Mouse (Mus musculus): ENCODE results near the gene Kremen2. TPM values are rescaled to one million over a fixed set of nuclear protein-coding genes. Genes with fewer than 3 reads are reported as not detected.

Gene Kremen2
- polyA plus RNA-seq, 1 experiment from 2014 or later: 0.37 TPM

DNA sequence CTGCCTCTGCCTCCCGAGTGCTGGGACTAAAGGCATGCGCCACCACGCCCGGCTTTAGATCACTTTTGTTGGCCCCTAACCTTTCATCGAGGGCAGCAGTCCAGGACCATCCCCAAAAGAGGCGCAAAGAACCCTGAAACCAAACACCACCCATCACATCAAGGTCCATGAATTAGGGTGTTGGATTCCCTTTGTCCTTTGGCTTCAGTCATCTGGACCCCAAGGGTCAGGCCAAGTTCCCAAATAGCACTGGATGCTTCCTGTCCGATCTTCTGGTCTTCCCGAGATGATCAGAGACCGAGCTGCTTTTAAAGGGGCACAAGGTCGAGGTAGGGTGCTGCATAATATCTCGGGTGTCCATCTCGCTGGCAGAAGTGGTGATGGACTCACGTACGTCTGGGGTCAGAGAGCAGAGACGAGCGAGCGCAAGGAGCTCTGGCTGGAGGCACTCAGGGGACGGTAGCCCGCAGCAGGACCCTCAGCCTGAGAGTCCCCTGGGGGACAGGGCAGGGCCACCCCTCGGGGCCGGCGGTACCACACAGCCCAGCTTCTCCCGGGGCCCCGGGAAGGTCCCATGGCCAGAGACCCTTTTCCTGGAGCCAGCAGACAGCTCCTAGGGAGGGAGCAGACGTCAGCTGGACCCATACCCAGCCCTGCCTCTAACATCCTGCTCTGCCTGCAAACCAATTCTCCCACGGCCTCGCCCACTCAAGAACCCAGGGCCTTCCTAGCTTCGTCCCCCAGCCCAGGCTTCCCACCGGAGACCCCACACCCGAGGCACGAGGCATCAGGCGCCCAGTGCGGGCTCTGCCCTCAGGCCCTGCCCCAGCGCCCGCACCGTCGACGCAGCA is 4.0 kb downstream of the Kremen2 start:
- Histone ChIP-seq H3K9ac (peak overlapping the region; percentile 46; the same call in 1 of the 2 replicates), H3K4me2 (peak overlapping the region; percentile 54), H3K4me3 (peak overlapping the region; percentile 29), H3K36me3 (ENCODE audit: poor library complexity, severe bottlenecking) (peaks cover 12% of the 10 kb centered on the region), H3K4me1 (peaks cover 54% of the 10 kb centered on the region), H3K27ac (no peak overlapping the region), H3K9me3 (replicated peaks) (no peaks in the 10 kb centered on the region), H3K27me3 (peaks cover 68% of the 10 kb centered on the region)
- no peak for ATAC-seq
- WGBS: 50% methylated on average over 38 of the region's 38 CpGs

DNA sequence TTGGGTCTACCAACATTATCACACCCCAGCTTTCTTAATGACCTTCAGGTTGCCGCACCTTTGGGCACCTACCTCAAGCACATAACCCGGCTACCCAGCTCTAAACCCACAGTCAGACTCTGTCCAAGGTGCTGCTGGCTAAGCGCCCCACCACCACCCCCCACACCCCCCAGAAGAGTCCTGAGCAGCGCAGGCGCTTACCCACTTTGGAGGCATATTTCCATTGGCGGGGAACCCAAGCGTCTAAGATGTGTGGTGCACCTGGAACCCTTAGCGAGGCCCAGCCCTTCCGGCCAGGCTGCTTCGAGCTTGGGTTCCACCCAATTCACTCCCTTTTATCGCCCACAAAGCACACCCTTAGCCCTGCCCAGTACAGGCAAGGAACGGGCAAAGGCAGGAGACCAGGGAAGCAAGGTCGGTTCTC is 5.0 kb downstream of the Kremen2 start, which contains the start of gene Paqr4:
Gene Paqr4, minus strand, starts transcription at position 270 of the 424 bp plus-strand sequence.
- H3K9ac ChIP-seq: peak within 1 kb of the TSS; percentile 77
- H3K27ac ChIP-seq: no peak within 1 kb of the TSS; the same call in 1 of the 2 replicates
- peak; percentile 39; the same call in 1 of the 2 replicates for ATAC-seq
- peaks cover 59% of the 10 kb centered on the region for H3K27me3 ChIP-seq
- peaks cover 46% of the 10 kb centered on the region for H3K4me1 ChIP-seq
- peaks cover 21% of the 10 kb centered on the region for H3K36me3 ChIP-seq (ENCODE audit: poor library complexity, severe bottlenecking)
- 7% methylated on average over 13 of the region's 13 CpGs for WGBS
- peak within 1 kb of the TSS; percentile 58 for H3K4me3 ChIP-seq
- H3K4me2 ChIP-seq: peak within 1 kb of the TSS; percentile 97
- no peaks in the 10 kb centered on the region for H3K9me3 ChIP-seq (replicated peaks)

DNA sequence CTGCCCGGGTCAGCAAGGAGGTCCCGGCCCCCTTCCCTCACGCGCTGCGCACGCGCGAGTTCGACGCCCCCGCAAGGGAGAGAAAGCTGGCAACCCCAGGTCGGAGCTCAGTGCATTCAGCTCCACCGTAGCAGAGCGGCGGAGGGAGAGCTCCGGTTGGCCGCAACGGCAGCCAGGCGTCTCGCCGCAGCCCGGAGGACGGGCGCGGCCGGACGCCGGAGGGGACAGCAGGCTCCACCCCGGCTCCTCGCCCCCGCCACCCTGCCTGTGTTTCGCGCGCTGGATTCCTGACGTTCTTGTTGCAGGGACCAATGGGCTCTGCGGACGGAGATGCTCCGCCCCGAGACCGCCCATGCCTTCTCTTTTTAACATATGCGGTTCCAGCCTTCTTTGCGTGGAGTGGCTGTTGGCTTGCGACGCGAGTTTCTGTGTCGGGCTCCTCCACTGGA is 5.5 kb downstream of the Kremen2 start:
- H3K9ac ChIP-seq: peak overlapping the region; percentile 77
- peaks cover 26% of the 10 kb centered on the region for H3K36me3 ChIP-seq (ENCODE audit: poor library complexity, severe bottlenecking)
- peak overlapping the region; percentile 97 for H3K4me2 ChIP-seq
- H3K9me3 ChIP-seq (replicated peaks): no peaks in the 10 kb centered on the region
- H3K27me3 ChIP-seq: peaks cover 54% of the 10 kb centered on the region
- H3K4me1 ChIP-seq: peaks cover 42% of the 10 kb centered on the region
- H3K27ac ChIP-seq: no peak overlapping the region; the same call in 1 of the 2 replicates
- peak; percentile 91 for ATAC-seq
- under 1% methylated on average over 40 of the region's 46 CpGs for WGBS
- peak overlapping the region; percentile 58 for H3K4me3 ChIP-seq

GRCm38 (mm10) chr17:23739202-23740135 is 6.2 kb downstream of the Kremen2 start:
- peak overlapping the region; percentile 58 for H3K4me3 ChIP-seq
- H3K27me3 ChIP-seq: peaks cover 47% of the 10 kb centered on the region
- H3K4me1 ChIP-seq: peaks cover 36% of the 10 kb centered on the region
- ATAC-seq: peak; percentile 26
- H3K4me2 ChIP-seq: peak overlapping the region; percentile 97
- peak overlapping the region; percentile 77 for H3K9ac ChIP-seq
- no peak overlapping the region; the same call in 1 of the 2 replicates for H3K27ac ChIP-seq
- H3K36me3 ChIP-seq (ENCODE audit: poor library complexity, severe bottlenecking): peaks cover 33% of the 10 kb centered on the region
- no peaks in the 10 kb centered on the region for H3K9me3 ChIP-seq (replicated peaks)
- 1% methylated on average over 48 of the region's 48 CpGs for WGBS

DNA sequence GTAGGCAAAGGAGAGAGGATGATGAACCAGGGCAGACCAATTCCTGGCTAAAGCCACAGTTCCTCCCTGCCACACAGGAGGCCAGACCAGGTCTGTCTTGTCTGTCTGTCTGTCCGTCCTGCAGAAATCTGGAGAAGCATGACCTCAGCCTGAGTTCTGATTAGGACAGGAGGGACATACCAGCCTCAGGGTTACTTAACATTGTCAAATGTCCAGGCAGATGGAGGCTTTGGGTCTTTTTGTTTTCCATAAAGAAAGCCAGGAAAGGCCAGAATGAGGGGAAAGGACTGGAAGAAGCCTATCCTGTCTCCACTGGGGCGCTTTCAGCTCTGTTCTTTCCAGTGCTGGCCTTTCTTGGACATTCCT is 6.8 kb downstream of the Kremen2 start:
- Histone ChIP-seq H3K27ac (no peak overlapping the region), H3K36me3 (ENCODE audit: poor library complexity, severe bottlenecking) (peaks cover 33% of the 10 kb centered on the region), H3K4me2 (peak overlapping the region; percentile 97), H3K4me1 (peaks cover 36% of the 10 kb centered on the region), H3K9ac (peak overlapping the region; percentile 77), H3K27me3 (peaks cover 41% of the 10 kb centered on the region), H3K9me3 (replicated peaks) (no peaks in the 10 kb centered on the region), H3K4me3 (peak overlapping the region; percentile 58)
- WGBS: 26% methylated on average over 2 of the region's 2 CpGs
- ATAC-seq: no peak

DNA sequence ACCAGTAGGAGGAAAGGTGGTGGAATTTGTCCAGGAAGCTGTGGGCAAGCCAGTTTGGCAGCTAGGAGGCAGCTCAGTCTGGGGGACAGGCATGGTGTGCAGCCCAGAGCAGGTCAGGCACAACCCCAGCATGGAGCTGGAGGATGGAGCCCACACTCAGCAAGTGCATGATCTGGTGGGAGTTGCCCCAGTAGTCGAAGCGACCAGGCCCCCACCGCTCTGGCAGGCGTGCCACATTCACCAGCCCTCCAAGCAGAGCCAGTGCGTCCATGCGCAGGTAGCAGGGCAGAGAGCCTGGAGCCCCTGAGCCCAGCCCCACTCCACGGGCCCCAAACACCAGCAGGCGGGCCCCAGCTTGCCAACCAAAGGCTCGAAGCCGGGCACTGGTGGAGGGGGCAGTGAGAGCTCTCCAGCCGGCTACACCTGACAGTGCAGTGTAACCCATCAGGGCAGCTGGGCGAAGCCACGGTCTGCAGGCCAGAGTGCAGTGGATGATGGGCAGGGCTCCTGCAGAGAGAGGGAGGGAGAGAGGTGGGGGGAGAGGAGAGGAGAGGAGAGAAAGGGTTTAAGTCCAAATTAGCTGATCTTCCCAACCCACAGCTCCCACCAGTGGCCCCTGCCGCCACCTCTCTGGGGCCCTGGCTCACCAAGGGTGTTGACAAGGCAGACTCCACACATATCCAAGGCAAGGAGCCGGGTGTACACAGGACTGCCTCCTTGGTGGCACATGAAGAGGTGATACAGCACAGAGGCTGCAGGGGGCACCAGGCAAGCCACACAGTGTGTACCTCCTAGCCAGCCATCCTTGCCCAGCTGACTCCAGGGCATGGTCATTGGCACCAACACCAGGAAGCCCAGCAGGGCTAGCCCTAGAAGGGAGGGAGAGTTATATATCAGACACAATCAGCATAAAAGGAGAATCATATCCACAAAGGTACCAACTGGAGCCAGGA is 7.9 kb downstream of the Kremen2 start:
- Histone ChIP-seq H3K4me2 (peak overlapping the region; percentile 97; the same call in 1 of the 2 replicates), H3K9me3 (replicated peaks) (no peaks in the 10 kb centered on the region), H3K4me1 (peaks cover 36% of the 10 kb centered on the region), H3K27me3 (peaks cover 30% of the 10 kb centered on the region), H3K36me3 (ENCODE audit: poor library complexity, severe bottlenecking) (peaks cover 33% of the 10 kb centered on the region), H3K4me3 (no peak overlapping the region), H3K27ac (no peak overlapping the region), H3K9ac (peak overlapping the region; percentile 30; the same call in 1 of the 2 replicates)
- WGBS: 54% methylated on average over 15 of the region's 15 CpGs
- no peak for ATAC-seq

- Histone ChIP-seq H3K4me1 (peaks cover 18% of the 10 kb centered on the region), H3K27ac (peak overlapping the region; percentile 44; the same call in 1 of the 2 replicates)
- 59% methylated on average over 1 of the region's 1 CpGs for WGBS
These were observed 11.3 kb downstream of the Kremen2 start for GRCm38 (mm10) chr17:23734341-23734740.

GRCm38 (mm10) chr17:23730441-23730840 is 15.2 kb downstream of the Kremen2 start:
- Histone ChIP-seq H3K27ac (no peak overlapping the region), H3K4me3 (no peak overlapping the region), H3K9me3 (replicated peaks) (no peaks in the 10 kb centered on the region), H3K4me1 (peaks cover 14% of the 10 kb centered on the region), H3K36me3 (ENCODE audit: poor library complexity, severe bottlenecking) (peaks cover 10% of the 10 kb centered on the region), H3K9ac (no peak overlapping the region), H3K27me3 (no peaks in the 10 kb centered on the region), H3K4me2 (no peak overlapping the region)
- 83% methylated on average over 1 of the region's 1 CpGs for WGBS
- no peak for ATAC-seq

More at GRCm38 (mm10) chr17:23734341-23734740, 11.3 kb downstream of the Kremen2 start:
- peaks cover 5% of the 10 kb centered on the region; the same call in 1 of the 2 replicates for H3K27me3 ChIP-seq
- H3K4me2 ChIP-seq: no peak overlapping the region
- no peak overlapping the region for H3K4me3 ChIP-seq
- ATAC-seq: no peak
- peaks cover 33% of the 10 kb centered on the region for H3K36me3 ChIP-seq (ENCODE audit: poor library complexity, severe bottlenecking)
- no peak overlapping the region for H3K9ac ChIP-seq
- no peaks in the 10 kb centered on the region for H3K9me3 ChIP-seq (replicated peaks)

DNA sequence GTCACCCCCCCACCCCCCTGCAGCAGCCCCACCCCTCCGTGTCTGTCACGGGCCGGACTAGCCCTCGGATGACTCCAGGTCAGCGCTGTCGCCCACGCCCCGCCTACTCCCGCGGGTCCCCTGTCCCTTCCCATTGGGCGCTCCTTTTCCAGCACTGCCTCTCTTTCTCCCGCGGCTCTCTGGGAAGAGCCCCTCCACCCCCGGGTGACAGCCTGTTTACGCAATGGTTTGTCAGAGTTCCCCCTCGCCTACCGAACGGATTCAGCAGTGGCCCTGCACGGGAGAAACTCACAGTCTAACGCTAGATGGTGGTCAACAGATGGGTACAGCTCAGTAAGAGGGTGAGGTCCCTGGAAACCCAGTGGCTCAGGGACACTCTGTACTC is 18.9 kb downstream of the Kremen2 start:
- H3K9me3 ChIP-seq (replicated peaks): no peaks in the 10 kb centered on the region
- WGBS: 1% methylated on average over 20 of the region's 20 CpGs
- ATAC-seq: peak; percentile 81
- H3K4me1 ChIP-seq: peaks cover 15% of the 10 kb centered on the region
- no peaks in the 10 kb centered on the region for H3K36me3 ChIP-seq (ENCODE audit: poor library complexity, severe bottlenecking)
- 0 out of 2 replicates have a peak overlapping the region, but pooled peaks have one; percentile 19 for H3K27ac ChIP-seq
- H3K4me3 ChIP-seq: peak overlapping the region; percentile 89
- peak overlapping the region; percentile 90 for H3K4me2 ChIP-seq
- no peaks in the 10 kb centered on the region for H3K27me3 ChIP-seq
- H3K9ac ChIP-seq: peak overlapping the region; percentile 81

- Histone ChIP-seq H3K4me1 (peaks cover 15% of the 10 kb centered on the region), H3K36me3 (ENCODE audit: poor library complexity, severe bottlenecking) (no peaks in the 10 kb centered on the region)
These were observed 19.5 kb downstream of the Kremen2 start, which contains the start of gene Pkmyt1 for GRCm38 (mm10) chr17:23725999-23726757. Gene Pkmyt1 (plus strand): TSS chr17:23726336.

More at GRCm38 (mm10) chr17:23725999-23726757, 19.5 kb downstream of the Kremen2 start, which contains the start of gene Pkmyt1:
- H3K9me3 ChIP-seq (replicated peaks): no peaks in the 10 kb centered on the region
- under 1% methylated on average over 68 of the region's 73 CpGs for WGBS
- peak within 1 kb of the TSS; percentile 90 for H3K4me2 ChIP-seq
- ATAC-seq: peak; percentile 95
- peak within 1 kb of the TSS; percentile 89 for H3K4me3 ChIP-seq
- H3K9ac ChIP-seq: peak within 1 kb of the TSS; percentile 81
- H3K27ac ChIP-seq: peak within 1 kb of the TSS; percentile 54
- H3K27me3 ChIP-seq: no peaks in the 10 kb centered on the region

All from forebrain, embryonic 13.5 days (tissue).